Mouse (Mus musculus) liver, embryonic 14.5 days (tissue): ENCODE results near the gene 2410004B18Rik.

Experiments
- CTCF ChIP-seq: IDR thresholded peaks from 2 replicates; pipeline ENCODE4 v1.5.1; 2016; ENCODE audit warnings: antibody characterized with exemption, low read depth, control low read depth
- EP300 ChIP-seq: IDR thresholded peaks from 2 replicates; pipeline ENCODE4 v1.6.1; 2016; ENCODE audit warnings: antibody characterized with exemption, low read depth

- TF ChIP-seq EP300 (no peak), CTCF (no peak)
These were observed 54.3 kb downstream of the 2410004B18Rik start for GRCm38 (mm10) chr3:145991976-145992730.
